Mouse (Mus musculus): ENCODE results near the gene Serpinb6a. TPM values are rescaled to one million over a fixed set of nuclear protein-coding genes. Genes with fewer than 3 reads are reported as not detected.

Gene Serpinb6a
- polyA plus RNA-seq, 1 experiment from 2014 or later = 45.1 TPM

DNA sequence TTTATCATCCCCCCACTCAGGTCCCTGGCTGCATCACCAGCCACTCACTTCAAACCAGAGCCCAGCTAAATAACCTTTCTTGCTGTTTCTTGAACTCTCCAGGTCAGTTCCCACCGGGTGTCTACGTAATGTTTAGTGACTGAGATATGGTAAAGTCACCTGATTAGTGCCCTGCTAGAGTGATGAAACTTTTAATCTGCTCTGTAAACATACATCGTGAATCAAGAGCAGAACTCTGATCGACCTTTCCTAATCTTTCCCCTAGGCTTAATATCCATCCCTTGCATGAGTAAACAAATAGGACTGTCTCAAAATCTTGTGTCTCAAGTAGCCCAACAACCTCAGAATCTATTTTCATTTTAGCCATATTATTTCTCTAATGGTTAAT lies 36.6 kb downstream of the Serpinb6a start:
- no peak overlapping the region for H3K4me3 ChIP-seq
- peak overlapping the region; percentile 75; the same call in 1 of the 2 replicates for H3K4me2 ChIP-seq
- peaks cover 11% of the 10 kb centered on the region for H3K4me1 ChIP-seq (replicated peaks)
- no peaks in the 10 kb centered on the region for H3K36me3 ChIP-seq
- H3K9me3 ChIP-seq = no peaks in the 10 kb centered on the region
- H3K27ac ChIP-seq (replicated peaks) = no peak overlapping the region
- H3K9ac ChIP-seq = no peak overlapping the region
- H3K27me3 ChIP-seq = no peaks in the 10 kb centered on the region
- 79% methylated on average over 4 of the region's 4 CpGs for whole genome bisulfite sequencing
- ATAC-seq (ENCODE audit: low read depth) = no peak

DNA sequence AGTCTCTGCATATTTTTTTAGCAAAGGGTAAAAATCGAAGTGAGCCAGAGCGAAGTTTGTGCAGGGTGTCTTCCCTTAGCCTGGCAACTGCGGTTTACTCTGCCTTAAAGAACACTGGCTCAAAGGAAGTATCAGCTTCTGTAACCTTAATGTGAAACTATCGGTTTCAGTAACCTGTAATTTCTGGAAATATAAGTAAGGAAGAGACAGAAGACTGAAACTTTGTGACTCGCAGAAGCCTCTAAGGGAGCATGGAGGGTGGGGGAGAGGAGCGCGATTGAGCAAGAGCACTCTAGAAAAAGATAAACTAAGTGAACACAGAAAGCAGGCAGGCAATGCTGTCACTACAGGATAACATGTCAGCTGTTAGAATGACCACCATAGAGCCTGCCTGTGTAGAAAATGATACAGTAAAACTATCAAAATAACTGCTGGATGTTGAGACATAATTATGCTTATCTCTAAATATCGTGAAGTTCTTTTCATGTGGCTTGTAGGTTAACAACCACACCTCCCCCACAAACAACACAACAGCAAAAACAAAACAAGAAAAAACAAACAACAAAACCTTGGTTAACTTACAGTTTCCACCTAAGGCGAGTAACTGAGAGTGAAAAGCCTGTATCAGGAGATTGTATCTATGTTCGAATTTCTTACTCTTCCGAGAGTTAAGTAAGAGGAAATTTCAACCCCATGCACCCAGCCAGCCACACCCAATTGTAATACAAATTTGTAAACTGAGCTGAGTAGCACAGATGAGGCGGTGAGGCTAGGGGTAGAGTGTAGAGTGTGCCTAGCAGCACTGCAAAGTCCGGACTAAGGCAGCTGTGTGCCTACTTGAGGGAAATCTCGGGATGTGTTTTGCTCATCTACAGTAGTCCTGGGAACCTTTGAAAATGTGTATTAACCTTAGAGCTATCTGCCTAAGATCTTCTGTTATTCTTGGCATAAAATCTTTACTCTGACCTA lies 37.3 kb downstream of the Serpinb6a start:
- peak overlapping the region; percentile 52 for H3K4me3 ChIP-seq
- H3K36me3 ChIP-seq = no peaks in the 10 kb centered on the region
- peaks cover 11% of the 10 kb centered on the region for H3K4me1 ChIP-seq (replicated peaks)
- H3K27ac ChIP-seq (replicated peaks) = peak overlapping the region; percentile 83
- WGBS = 28% methylated on average over 14 of the region's 14 CpGs
- H3K9ac ChIP-seq = peak overlapping the region; percentile 77
- H3K4me2 ChIP-seq = peak overlapping the region; percentile 75
- peak; percentile 70 for ATAC-seq (ENCODE audit: low read depth)
- H3K27me3 ChIP-seq = no peaks in the 10 kb centered on the region
- H3K9me3 ChIP-seq = no peaks in the 10 kb centered on the region

DNA sequence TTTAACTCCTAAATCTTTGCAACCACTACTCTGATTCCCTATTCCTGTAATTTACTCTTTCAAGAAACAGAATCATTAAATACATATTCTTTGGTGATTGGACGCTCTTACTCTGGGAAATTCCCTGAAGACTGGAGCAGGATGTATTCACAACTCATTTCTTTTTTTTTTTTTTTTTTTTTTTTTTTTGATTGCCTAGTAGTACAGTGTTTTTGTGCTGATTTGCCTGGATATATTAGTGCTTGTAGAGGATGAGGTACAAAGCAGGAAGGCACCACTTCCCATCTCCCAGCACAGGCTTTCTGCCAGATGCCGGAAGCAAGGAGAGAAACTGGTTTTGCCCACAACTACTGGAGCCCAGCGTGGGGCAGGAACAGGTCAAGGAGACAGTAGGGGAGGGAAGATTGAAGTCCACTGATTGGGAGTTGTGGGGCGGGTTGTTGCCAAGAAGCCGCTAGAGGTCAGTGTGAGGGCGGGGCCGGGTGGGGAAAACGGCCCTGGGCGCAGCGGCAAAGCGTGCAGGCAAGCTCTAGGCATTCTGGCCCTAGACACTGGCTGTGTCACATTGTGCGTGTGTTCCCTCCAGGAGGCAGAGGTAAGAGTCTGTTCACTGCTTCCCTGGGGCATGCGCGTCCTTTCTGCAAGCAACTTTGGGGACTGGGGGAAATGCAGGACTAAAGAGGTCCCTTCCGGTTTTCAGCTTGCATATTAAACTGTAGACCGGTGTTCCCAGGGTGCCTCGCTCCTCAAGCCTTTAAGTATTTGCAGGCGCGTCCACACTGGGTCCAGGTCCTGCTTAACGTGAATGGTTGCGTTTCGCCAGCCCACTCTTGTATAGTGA lies 38.2 kb downstream of the Serpinb6a start, which contains the start of gene Nqo2:
Gene Nqo2, plus strand, starts transcription at position 482 of the 841 bp plus-strand sequence.
- Histone ChIP-seq H3K36me3 (no peaks in the 10 kb centered on the region), H3K9ac (peak within 1 kb of the TSS; percentile 77), H3K27ac (replicated peaks) (peak within 1 kb of the TSS; percentile 83), H3K4me1 (replicated peaks) (peaks cover 11% of the 10 kb centered on the region), H3K4me2 (peak within 1 kb of the TSS; percentile 75), H3K27me3 (no peaks in the 10 kb centered on the region), H3K4me3 (peak within 1 kb of the TSS; percentile 52), H3K9me3 (no peaks in the 10 kb centered on the region)
- peak; percentile 93 for ATAC-seq (ENCODE audit: low read depth)
- WGBS = 3% methylated on average over 22 of the region's 22 CpGs

DNA sequence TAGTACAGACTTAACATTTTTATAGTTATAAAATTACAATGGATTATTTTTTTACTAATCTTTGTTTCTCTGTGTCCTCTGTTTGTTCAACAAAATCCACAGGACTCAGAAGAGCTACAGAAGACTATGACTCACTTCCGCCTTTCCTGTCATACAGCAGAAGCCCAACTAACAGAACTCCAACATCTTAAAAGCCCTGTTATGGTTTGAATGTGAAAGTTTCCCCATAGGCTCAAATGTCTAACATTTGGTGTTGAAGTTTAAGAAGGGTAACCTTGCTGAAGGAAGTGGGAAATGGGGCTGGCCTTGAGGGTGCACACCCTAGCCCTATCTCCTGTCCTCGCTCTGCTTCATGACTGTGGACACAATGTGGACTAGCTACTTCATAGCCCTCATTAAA lies 42.8 kb downstream of the Serpinb6a start:
- H3K27ac ChIP-seq (replicated peaks) = no peak overlapping the region
- no peaks in the 10 kb centered on the region for H3K9me3 ChIP-seq
- no peak overlapping the region for H3K9ac ChIP-seq
- no peak for ATAC-seq (ENCODE audit: low read depth)
- H3K4me3 ChIP-seq = no peak overlapping the region
- 94% methylated on average over 2 of the region's 2 CpGs for WGBS
- H3K36me3 ChIP-seq = no peaks in the 10 kb centered on the region
- H3K4me2 ChIP-seq = no peak overlapping the region
- H3K4me1 ChIP-seq (replicated peaks) = no peaks in the 10 kb centered on the region
- H3K27me3 ChIP-seq = no peaks in the 10 kb centered on the region

DNA sequence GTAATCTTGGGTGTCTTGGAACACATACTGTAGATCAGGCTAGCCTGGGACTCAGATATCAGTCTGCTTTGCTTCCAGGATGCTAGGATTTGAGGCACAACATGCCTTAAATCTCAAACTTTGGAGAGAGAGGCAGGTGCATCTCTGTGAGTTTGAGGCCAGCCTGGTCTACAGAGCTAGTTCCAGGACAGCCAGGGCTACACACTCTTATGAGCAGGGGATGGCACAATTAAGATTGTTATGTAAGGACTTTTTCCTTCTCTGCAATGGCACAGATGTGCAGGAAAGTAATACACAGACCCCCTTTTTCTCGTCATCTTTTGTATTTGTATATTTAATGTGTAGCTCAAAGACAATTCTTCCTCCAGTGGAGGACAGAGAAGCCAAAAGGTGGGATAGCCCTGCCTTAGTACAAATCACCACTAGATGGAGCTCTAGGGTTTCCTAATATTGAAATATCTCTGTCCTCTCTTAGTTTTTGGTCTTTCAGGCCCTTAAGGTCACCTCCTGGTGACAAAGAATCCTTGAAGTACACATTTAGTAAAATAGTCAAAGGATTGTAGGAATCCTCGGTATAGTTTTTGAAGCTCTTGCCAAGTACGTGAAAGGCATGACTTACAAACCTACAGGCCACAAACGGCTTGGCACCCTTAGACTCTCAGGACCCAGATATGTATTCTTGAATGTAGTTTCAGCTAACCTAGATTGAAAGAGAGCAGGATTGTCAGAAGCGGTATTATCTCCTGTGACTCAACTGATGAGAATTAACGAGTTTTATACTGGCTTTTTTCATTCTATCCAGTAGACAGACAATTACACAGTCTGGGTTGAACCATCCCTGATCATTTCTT lies 45.8 kb downstream of the Serpinb6a start:
- no peak overlapping the region for H3K4me2 ChIP-seq
- WGBS = 41% methylated on average over 6 of the region's 6 CpGs
- H3K4me1 ChIP-seq (replicated peaks) = no peaks in the 10 kb centered on the region
- no peak overlapping the region for H3K27ac ChIP-seq (replicated peaks)
- no peak overlapping the region for H3K4me3 ChIP-seq
- 0 out of 2 replicates have a peak, but pooled peaks have one; percentile 63 for ATAC-seq (ENCODE audit: low read depth)
- no peaks in the 10 kb centered on the region for H3K36me3 ChIP-seq
- no peak overlapping the region for H3K9ac ChIP-seq
- H3K9me3 ChIP-seq = no peaks in the 10 kb centered on the region
- H3K27me3 ChIP-seq = no peaks in the 10 kb centered on the region

DNA sequence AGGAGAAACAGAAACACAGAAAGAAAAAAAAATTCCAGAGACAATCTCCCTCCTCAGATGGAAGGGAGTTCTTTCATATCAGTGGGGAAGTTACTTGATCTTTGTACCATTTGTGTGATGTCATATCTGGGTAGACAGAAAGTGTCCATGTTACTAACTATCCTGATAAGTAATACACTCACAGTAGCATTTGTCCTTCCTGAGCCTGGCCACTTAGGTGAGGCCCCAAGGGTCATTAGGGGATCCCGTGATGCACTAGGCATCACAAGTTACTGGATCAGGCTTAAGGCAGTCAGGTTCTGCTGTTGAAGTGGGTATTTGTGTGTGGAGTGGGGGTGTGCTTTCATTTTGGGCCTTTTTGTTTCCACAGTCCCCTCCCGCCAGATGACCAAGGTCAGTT lies 49.6 kb downstream of the Serpinb6a start:
- WGBS = 89% methylated on average over 2 of the region's 2 CpGs
- no peak for ATAC-seq (ENCODE audit: low read depth)
- H3K4me1 ChIP-seq (replicated peaks) = no peaks in the 10 kb centered on the region
- no peaks in the 10 kb centered on the region for H3K27me3 ChIP-seq
- no peak overlapping the region for H3K4me2 ChIP-seq
- no peak overlapping the region for H3K27ac ChIP-seq (replicated peaks)
- H3K9me3 ChIP-seq = no peaks in the 10 kb centered on the region
- no peaks in the 10 kb centered on the region for H3K36me3 ChIP-seq
- H3K4me3 ChIP-seq = no peak overlapping the region
- no peak overlapping the region for H3K9ac ChIP-seq

DNA sequence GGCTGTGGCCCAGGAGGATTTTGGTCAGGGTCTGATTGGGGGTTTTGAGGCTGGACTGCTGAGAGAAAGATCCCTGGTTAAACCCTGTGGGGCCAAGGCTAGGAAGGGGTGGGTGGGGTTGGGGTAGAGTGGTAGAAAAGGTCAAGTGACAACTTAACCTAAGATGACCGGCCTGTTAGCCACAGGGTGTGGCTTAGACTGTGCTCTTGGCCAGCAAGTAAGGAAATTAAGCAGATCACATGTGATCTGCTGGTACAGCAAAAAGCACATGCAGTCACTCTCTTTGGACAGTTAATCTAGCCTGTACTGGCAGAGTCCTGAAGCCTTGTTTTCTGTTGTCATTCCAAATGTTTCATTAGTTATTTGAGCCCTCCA lies 50.5 kb downstream of the Serpinb6a start:
- Histone ChIP-seq H3K9ac (no peak overlapping the region), H3K4me1 (replicated peaks) (no peaks in the 10 kb centered on the region), H3K27ac (replicated peaks) (no peak overlapping the region), H3K27me3 (no peaks in the 10 kb centered on the region), H3K4me3 (no peak overlapping the region), H3K9me3 (no peaks in the 10 kb centered on the region), H3K36me3 (no peaks in the 10 kb centered on the region), H3K4me2 (no peak overlapping the region)
- 83% methylated on average over 1 of the region's 1 CpGs for WGBS
- no peak for ATAC-seq (ENCODE audit: low read depth)

DNA sequence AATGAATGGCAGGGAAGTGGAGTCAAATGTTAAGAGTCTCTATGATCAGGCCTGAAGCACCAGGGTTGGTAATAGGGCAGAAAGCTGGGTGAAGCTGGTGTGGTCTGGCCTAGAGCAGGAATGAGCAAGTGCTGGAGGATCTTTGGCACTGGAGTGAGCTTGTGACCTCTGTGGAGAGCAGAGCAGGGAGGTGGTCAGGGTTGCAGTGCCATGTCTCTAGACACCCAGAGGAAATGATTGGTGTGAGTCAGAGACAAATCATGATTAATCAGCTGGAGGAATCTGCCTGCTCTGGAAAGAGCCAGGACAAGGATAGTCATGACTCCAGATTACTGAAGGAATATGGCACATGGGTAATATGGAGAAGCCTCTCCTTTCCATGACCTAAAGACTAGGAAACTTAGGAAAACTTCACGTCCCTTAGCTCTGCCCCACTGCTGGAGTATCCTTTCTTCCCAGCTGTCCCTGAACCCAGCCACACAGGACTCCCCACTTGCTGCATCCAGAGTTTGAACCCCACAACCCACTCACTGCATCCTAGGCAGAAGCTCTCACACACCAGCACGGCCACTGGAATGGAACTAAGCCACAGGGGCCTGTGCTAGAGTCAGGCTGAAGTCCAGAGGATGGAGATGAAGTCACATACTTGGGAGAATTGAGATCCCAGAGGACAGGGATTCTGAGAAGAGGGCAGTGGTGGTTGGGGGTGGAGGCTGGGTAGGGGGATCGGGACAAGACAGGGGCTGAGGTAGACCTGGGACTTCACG lies 51.1 kb downstream of the Serpinb6a start:
- ATAC-seq (ENCODE audit: low read depth) = no peak
- Histone ChIP-seq H3K36me3 (no peaks in the 10 kb centered on the region), H3K4me3 (no peak overlapping the region), H3K27me3 (no peaks in the 10 kb centered on the region), H3K9me3 (no peaks in the 10 kb centered on the region), H3K4me2 (no peak overlapping the region), H3K9ac (no peak overlapping the region), H3K4me1 (replicated peaks) (no peaks in the 10 kb centered on the region), H3K27ac (replicated peaks) (no peak overlapping the region)
- WGBS = 95% methylated on average over 4 of the region's 4 CpGs

DNA sequence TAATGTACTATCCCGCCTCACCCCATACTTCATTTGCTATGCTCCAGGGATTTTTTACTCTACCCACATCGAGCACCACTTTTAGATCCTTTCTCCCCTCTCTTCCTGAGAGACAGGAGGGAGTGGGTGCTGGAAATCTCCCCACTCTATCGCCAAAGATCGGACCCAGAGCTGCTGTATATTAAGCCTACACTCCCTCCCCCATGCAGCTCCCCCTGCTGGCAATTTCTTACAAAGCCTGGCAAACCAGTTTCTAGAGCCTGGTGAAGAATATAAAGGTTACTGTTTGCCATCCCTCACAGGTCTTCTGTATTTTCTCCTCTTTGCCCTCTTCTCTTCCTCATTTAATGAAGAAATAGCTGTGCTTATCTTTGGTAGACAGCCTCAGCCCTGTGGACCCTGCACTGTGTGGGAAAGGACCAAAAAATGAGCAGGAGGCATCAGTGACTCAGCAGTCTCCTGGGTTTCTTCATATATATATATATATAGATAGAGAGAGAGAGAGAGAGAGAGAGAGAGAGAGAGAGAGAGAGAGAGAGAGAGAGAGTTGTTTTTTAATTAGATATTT lies 60.3 kb downstream of the Serpinb6a start:
- Histone ChIP-seq H3K27me3 (no peaks in the 10 kb centered on the region), H3K36me3 (no peaks in the 10 kb centered on the region), H3K9ac (no peak overlapping the region), H3K4me3 (no peak overlapping the region), H3K4me2 (no peak overlapping the region), H3K4me1 (replicated peaks) (no peaks in the 10 kb centered on the region), H3K9me3 (no peaks in the 10 kb centered on the region), H3K27ac (replicated peaks) (no peak overlapping the region)
- WGBS = 53% methylated on average over 4 of the region's 4 CpGs
- no peak for ATAC-seq (ENCODE audit: low read depth)

DNA sequence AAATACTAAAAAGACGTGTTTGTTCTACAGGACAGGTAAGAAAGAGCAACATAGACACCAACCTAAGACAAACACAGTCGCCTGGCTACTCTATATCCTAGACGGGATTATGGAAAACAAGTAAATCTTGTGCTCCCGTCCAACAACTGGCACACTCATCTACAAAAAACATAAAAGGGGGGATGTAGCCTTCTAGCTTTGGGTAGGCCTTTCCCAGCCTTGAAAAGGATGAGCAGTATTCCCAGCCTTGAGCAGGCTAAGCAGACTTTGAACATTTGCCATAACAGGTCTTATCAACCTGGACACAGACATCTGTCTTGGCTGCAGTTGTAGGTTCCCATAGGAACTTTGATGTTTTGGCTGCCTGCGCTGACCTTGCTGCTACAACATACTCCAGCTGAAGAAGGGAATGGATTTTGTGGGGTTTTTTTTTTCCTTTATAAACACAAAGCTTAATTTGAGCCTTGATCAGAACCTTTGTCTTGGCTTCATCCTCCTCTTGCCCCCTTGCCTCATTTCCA lies 61.2 kb downstream of the Serpinb6a start:
- Histone ChIP-seq H3K9ac (no peak overlapping the region), H3K27me3 (peaks cover 5% of the 10 kb centered on the region; the same call in 1 of the 2 replicates), H3K36me3 (no peaks in the 10 kb centered on the region), H3K27ac (replicated peaks) (no peak overlapping the region), H3K4me3 (no peak overlapping the region), H3K4me1 (replicated peaks) (peaks cover 1% of the 10 kb centered on the region; the same call in 1 of the 2 replicates), H3K4me2 (no peak overlapping the region), H3K9me3 (no peaks in the 10 kb centered on the region)
- ATAC-seq (ENCODE audit: low read depth) = no peak
- WGBS = 89% methylated on average over 5 of the region's 5 CpGs

Data from neural tube, embryonic 13.5 days (tissue).